Mouse (Mus musculus) olfactory bulb, adult 2 months (tissue): ENCODE measurements around the gene Lrrc3c.

Source experiments
- CTCF ChIP-seq: fragments of 200-500 bp; IDR thresholded peaks from 2 replicates; pipeline ENCODE4 v1.5.1; 2012; ENCODE audit warnings: low read depth, mild to moderate bottlenecking, low read length, moderate library complexity; ENCODE audit not compliant: insufficient read depth
- POLR2A ChIP-seq: fragments of 200-500 bp; IDR thresholded peaks from 2 replicates; pipeline ENCODE4 v1.6.1; 2012; ENCODE audit warnings: mild to moderate bottlenecking, low read depth, low read length, moderate library complexity; ENCODE audit not compliant: insufficient read depth

DNA sequence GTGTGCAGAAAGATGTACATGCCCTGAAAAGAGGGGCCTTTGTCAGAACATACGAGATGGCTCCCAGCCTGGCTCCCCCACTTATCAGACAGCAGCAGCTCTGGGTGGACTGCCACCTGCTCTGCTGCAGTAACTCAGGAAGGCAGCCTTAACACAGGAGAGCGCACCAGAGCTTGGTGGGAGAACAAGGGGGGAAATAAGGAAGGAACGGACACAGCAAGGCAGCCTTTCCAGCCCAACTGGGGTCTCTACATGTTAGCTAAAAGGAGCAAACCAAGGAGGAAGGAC, 14.9 kb upstream of the Lrrc3c start:
- TF ChIP-seq POLR2A (no peak), CTCF (no peak)
